Mouse (Mus musculus): ENCODE data around the gene Yju2.

Yju2 gene

DNA sequence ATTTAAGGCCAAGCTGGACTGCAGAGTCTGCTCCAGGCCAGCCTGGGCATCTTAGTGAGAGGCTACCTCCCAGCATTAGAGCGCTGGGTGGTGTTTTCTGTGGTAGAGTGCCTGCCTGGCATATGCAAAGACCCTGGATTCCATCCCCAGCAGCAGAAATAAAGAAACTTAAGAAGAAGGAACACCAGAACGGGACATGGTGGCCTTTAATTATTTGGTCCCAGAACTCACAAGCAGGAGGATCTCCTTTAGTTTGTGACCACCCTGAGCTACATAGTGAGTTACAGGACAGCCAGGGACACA, 364 bp upstream of the Yju2 start:
- intact Hi-C loops (cut with DNase I) = loop anchor here (5.0 to 10.0 kb wide), 2 partner anchors 54 to 254 kb away; no protein-coding TSS in a partner anchor

DNA sequence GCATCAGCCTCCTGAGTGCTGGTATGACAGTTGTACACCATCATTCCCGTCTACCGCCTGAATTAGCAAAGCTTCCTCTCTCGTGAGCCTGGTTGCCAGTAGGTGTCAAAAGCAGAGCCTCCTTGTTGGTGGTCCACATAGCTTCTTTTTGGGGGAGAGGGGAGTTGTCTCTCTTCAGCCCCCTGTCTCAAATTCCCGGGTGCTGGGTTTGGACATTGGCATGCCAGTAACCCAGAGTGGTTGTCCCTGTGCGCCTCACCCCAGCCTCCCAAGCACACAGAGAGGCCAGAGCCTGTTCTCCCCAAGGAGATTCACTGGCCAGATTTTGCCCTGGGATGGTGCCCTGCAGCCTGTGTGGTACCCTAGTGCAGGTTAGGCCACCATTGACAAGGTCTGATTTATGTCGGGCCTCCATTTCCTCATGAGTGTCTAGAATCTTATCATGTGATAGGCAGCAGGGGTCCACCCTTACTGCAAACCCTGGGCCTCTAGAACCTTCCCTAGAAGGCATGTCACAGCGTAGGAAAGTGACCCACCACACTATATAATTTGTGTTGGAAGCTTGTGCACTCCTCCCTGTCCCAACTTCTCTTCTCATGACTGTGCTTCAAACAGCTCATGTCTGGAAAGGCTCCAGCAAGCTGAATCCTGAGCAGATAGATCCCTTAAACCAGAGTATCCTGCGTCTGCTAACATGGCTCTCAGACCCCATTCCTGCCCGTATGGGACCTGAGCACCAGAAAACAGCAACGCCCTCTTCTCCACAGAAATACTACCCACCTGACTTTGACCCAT, 1.2 kb downstream of the Yju2 start:
- intact Hi-C loops (cut with DNase I) = loop anchor here (5.0 to 10.0 kb wide), 2 partner anchors 52 to 255 kb away; no protein-coding TSS in a partner anchor

DNA sequence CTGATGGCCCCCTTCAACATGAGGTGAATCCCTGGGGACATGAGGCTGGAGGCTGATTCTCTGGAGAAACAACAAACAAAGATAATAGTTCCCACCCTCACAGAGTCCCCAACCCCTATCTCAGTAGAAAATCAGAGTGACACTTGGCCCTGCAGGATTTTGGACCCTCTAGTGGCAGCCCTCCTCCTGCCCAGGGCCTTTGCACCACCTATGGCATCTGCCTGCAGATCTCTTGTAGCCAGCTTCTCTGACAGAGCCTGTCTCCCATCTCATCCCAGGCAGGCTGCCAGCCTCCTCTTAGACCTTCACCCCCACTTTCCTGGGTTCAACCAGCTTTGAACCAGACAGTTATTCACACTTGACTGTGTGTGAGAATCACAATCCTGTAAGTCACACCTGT, 1.9 kb downstream of the Yju2 start:
- intact Hi-C loops (cut with DNase I) = no loop called here

DNA sequence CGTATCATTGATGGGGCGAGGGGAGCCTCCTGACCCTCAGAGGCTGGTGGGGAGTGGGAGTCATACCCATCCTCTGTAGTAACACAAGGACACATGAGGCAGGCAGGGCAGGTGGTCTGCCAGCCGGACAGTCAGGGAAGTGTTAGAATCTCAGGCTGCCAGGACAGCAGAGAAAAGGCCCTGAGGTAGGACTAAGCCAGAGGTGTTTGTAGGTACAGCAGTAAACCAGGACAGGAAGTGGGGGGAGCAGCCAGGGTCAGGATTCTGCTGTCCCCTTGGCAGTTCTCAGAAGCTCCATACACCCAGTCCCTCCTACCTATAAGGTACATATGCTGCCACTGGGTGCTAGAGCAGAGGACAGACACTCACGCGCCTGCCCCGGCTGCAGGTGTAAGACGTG, 2.7 kb downstream of the Yju2 start:
- intact Hi-C loops (cut with DNase I) = no loop called here

DNA sequence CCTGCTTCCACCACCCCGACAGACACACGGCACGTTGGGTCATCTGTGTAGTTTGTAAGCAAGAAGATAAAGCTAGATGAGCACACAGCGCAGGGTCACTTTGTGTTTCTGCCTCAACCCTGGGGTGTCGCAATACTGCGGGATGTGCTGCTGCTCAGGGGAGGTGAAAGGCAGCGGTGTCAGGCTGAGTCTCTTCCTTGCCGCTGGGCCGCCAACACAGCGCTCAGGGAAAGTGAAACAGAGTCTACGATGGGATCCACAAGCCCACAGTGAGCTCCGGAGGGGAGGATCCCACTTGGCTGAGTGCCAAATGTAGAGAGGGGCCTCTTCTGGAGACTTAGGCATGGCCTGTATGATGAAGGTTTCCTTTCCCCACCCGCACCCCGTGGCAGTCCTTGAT, 4.3 kb downstream of the Yju2 start:
- intact Hi-C loops (cut with DNase I) = no loop called here

DNA sequence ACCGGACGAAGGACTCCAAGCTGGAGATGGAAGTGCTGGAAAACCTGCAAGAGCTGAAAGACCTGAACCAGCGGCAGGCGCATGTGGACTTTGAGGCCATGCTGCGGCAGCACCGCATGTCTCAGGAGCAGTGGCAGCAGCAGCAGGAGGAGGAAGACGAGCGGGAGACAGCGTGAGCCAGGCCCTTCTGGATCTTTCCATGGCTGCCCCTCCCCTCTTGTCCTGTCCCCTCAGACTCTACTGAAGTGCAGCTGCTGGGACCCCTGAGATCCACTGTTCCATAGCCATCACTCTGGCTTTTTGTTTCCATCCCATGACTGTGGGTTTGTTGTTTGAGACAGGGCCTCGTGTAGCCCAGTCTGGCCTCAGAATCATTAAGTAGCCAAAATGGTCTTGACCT, 5.6 kb downstream of the Yju2 start:
- intact Hi-C loops (cut with DNase I) = no loop called here

DNA sequence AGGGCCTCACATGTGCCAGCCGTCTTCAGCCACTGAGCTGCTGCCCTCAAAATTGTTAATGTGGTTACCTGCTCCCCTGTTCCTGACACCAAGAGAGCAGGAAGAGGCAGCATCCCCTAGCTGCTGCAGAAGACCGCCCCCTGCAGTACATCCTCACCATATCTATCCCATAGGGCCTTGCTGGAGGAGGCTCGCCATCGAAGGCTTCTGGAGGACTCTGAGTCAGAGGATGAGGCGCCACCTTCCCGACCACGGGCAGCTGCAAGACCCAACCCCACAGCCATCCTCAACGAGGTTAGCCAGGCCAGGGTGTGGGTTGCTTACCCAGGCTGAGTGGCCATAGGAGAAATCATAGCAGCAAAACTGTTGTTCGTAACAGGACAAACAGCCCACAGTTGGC, 6.1 kb downstream of the Yju2 start:
- intact Hi-C loops (cut with DNase I) = no loop called here

DNA sequence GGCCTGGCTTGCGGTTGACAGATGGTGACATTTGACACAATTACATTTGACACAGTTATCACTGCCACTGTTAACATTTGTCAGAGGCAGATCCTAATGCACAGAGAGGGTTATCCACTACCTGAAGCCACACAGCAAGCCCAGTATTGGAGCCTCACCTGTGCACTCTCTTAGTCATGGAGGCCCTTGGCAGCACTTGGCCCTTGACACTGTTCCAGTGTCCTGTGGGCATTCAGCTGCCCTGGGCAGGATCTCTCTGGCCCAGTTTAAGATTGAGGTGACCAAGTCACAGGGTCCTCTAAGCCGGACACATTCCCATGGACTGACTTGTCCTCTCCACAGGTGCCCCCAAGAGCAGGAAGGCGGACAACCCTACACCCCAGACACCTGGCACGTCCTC, 8.3 kb downstream of the Yju2 start:
- intact Hi-C loops (cut with DNase I) = no loop called here

DNA sequence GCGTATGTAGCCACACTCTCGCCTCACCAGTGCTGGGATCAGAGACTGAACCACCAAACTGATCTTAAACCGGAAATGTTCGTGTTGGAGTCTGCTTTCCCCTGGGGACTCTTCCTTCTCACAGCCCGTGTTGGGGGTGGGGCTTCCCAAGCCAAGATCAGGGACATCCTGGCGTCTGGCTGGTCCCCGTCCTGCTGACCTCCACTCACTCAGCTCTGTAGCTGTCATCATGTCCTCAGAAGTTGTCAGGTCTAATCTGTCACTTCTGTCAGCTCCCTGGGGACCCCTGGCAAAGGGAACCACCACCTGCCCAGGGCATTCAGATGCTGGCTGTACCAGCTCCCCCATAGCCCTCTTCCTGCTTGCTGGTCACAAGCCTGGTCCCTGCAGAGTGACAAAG, 9.3 kb downstream of the Yju2 start:
- intact Hi-C loops (cut with DNase I) = no loop called here

DNA sequence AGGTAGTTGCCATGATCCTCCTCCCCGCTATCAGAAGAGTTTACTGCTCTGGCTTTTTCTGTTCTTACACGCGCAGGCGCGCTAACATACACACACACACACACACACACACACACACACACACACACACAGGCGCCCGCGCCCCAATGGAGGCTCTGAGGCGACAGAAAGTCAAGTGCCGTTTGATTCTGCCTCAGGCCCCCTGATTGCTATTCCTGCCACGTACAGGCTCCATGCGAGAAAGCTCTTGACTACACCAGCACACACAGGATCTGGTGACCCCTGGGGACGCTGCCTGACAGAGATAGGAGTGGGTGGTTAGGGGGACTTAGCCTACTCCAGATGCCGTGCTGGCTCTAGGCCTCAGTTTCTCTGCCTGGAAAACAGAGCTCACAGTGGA, 10.7 kb downstream of the Yju2 start:
- intact Hi-C loops (cut with DNase I) = no loop called here

DNA sequence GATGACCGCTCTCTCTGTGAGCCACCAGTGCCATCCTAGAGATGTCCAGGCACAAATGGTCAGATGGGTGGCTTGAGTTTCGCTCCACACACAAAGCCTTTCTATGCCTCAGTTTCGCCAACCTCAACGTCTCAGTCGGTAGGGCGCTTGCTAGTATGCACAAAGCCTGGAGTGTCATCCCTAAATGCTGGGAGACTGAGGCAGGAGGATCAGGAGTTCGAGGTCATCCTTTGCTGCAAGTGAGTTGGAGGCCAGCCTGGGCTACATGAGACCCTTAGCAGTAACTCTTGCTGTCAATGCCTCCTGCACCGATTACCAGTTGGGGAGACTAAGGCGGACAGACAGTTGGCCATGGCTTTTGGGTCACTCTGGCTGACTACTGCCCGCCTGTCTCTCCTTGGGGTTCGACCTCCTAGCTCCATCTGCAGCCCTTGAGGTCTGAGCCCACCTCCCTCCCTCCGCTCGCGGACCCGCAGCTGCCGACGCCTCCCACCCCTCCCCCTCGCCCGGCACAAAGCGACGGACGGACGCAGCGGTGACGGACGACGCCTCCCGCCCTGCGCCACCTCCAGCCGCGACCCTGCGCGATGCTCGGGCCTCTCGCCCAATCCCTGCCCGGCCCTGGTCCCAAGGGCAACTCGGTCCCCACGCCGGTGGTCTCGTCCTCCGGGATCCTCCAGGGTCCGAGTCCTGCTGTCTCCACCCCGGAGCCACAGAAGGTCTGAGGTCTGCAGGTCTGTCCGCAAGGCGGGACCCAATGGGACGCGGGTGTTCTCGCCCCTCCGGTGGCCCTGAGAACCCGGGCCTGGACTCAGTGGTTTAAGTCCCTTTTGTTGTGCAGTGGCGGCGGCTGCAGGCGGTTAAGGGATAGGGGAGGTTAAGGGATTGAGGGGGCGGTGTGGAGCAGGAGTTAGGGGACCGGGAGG, 11.3 kb downstream of the Yju2 start, which contains the start of gene Shd:
Shd (plus strand) TSS at position 502 of the 926 bp plus-strand sequence.
- intact Hi-C loops (cut with DNase I) = no loop called here

DNA sequence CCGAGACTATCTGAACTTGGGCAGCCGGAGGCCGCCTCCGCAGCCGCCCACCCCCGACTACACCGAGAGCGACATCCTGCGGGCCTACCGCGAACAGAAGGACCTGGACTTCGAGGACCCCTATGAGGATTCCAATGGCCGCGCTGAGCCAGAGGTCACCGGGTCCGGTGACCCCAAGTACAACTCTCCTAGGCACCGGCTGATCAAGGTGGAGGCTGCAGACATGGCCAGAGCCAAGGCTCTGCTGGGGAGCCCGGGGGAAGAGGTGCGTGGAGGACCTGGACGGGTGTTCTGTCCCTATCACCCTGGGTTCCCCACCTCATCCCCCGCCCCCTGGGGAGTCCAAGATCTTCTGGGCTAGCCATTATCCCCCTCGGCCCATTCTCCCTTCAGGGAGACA, 12.6 kb downstream of the Yju2 start:
- intact Hi-C loops (cut with DNase I) = no loop called here

DNA sequence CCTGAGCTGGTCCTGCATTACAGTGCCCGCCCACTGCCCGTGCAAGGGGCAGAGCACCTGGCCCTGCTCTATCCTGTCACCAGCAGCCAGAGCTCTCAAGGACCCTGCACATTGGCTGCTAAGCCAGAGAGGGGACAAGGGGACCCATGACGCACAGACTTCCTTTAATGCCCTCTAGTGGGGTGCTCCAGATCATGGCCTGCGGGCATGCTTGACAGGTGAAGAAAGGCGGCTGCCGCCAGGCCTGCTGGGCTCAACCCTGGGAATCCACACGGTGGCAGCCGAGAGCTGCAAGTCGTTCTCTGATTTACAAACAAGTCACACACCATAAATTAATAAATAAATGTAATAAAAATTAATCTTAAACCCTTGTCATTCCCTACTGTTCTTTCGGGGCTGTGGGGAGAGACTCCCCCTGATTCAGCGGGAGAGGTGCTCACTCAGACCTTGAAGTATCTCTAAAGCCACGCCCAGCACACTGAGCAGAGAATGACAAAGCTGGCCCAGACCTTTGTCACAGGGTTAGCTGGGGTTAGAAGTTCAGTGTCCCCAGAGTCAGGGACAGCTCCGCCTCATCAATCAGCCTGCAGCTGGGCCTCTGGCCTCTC, 17.5 kb downstream of the Yju2 start:
- intact Hi-C loops (cut with DNase I) = loop anchor here (2.0 kb wide), 1 partner anchor 32 kb away; no protein-coding TSS in a partner anchor

DNA sequence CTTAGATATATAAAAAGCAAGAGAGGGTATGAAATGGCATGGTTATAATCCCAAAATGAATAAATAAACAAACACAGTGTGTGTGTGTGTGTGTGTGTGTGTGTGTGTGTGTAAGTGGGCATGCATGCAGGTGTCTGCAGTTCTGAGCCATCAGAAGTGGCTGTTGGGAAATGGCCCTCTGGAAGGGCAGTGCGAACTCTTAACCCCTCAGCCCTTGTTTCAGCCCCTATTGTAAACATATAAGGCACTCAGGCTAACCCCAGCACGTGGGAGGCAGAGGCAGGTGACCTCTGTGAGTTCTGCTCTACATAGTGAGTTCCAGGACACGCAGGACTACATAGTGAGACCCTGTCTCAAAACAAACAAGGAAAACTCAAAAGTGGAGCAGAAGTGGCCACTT, 18.4 kb downstream of the Yju2 start:
- intact Hi-C loops (cut with DNase I) = loop anchor here (2.0 kb wide), 1 partner anchor 32 kb away; no protein-coding TSS in a partner anchor

DNA sequence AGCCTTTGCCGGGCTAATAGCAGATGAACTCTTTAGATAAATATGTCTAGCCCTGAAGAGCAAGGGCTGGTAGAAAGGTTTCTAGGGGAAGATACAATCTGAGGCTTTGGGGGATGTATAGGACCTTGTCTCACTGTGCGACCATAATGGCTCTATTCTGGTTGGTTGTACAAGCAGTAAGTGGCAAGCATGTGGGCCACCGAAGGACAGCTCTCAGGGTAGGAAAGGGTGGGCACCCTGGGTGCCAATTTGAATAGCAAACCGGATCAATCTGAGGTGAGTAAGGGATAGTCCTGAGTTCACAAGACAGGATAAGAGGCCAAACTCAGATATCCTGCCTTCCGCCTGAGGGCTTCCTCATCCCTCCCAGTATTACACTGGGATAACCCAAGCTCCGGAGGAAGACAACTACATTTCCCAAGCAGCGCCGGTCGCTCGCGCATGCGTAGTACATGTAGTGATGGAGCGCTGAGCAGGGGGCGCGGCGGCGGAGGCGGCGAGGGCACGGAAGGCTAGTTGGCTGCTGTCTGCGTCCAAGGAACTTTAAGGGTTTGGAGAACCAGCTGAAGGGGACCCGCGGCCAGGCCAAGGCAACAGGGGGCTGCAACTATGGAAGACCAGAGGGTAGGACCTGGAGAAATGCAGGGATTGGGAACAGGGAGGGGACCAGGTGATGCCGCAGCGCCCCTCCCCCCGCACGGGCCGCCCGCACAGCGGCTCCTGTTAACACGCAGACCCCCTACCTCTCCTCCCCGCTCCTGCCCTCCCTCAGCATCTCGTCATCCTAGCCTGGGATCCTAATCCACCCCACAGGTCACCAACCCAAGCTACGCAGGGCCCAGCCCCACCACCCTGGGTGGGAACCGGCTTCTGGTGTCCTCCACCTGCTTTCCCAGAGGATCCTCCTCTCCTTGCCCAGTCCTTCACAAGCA, 27.4 kb downstream of the Yju2 start, which contains the start of gene Fsd1:
Fsd1 (plus strand) TSS at position 480 of the 932 bp plus-strand sequence.
- intact Hi-C loops (cut with DNase I) = no loop called here

DNA sequence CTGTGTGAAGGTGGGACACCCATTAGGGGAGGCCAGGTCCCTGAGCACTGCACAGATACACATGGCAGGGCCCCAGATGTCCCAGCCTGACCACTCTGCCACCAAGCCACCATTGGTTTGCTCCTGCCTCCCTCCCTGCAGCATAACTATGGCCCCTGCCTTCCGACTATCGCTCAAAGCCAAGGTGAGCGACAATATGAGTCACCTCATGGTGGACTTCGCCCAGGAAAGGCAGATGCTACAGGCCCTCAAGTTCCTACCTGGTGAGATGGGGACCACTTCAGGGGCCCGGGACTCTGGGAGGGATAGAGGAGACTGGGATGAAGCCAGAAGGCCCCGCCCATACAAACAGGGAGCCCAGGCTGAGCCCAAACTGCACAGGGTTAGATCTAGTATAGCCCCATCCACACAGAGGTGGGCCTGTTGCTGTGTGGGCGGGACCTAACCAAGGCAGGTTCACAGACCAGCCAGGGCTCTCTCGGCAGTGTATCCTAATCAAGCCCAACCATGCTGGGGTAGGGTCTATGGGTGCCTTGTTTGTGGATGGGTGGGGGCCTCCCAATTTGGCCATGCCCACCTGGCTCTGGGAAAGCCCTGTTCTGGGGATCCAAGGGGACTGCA, 31.5 kb downstream of the Yju2 start:
- intact Hi-C loops (cut with DNase I) = no loop called here

DNA sequence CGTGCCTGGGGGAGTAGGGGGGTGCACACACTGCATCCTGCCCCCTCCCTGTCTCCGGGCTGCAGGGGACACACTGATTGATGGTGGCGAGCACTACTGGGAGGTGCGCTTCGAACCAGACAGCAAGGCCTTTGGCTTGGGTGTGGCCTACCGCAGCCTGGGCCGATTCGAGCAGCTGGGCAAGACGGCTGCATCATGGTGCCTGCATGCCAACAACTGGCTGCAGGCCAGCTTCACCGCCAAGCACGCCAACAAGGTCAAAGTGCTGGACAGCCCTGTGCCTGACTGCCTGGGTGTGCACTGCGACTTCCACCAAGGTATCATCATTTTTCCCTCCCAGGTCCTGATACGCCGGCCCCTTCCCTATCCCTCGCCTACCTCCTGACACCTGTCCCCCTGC, 37.1 kb downstream of the Yju2 start:
- intact Hi-C loops (cut with DNase I) = no loop called here

DNA sequence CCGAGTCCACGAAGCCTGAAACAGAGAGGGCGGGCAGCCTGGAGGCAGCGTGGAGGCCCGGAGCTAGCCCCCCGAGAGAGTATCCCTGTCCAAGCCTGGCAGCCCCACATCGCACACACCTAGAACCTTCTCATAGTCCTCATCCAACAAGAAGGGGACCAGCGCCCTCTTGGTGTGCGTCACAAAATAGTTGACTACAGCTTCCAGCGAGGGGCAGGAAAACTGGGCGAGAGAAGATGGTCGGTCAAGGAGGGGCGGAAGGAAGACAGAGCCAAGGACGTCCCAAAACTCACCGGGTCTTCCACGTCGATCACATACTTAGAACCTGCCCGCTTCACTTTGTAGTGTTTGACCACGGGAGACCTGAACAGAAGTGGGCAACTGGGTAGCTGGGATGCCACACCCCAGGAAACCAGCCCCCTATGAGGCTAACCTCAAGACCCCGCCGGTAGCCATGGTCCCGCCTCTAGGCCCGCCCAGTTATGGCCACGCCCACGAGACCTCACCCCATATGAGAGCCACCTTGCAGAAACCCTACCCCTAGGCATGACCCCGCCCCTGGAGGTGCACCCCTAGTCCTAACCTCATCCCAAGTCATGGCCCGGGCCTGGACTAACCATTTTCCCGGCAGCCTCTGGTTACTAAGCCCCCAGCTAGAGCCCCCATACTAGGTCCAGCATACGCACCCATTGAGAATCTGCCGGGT, 41.0 kb downstream of the Yju2 start:
- intact Hi-C loops (cut with DNase I) = no loop called here

DNA sequence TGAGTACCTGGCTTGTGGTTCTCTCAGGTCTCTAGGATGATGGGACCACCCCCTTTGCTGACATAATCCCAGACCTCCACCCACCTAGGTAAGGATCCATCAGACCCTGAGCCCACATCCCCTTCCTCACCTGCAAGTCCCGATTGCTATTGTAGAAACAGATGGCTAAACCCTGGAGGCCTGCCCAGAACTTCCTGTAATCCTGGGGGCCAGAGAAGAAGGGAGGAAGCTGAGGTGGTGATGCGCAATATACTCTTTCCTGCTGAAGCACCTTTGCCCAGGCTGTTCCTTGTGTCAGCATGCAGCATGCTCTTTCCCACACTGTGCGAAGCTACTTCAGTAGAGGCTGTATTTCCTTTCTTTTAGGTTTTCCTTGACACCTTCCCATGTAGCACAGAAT, 44.1 kb downstream of the Yju2 start:
- intact Hi-C loops (cut with DNase I) = no loop called here
